Mouse (Mus musculus): ENCODE data around the gene Fut7.

DNA sequence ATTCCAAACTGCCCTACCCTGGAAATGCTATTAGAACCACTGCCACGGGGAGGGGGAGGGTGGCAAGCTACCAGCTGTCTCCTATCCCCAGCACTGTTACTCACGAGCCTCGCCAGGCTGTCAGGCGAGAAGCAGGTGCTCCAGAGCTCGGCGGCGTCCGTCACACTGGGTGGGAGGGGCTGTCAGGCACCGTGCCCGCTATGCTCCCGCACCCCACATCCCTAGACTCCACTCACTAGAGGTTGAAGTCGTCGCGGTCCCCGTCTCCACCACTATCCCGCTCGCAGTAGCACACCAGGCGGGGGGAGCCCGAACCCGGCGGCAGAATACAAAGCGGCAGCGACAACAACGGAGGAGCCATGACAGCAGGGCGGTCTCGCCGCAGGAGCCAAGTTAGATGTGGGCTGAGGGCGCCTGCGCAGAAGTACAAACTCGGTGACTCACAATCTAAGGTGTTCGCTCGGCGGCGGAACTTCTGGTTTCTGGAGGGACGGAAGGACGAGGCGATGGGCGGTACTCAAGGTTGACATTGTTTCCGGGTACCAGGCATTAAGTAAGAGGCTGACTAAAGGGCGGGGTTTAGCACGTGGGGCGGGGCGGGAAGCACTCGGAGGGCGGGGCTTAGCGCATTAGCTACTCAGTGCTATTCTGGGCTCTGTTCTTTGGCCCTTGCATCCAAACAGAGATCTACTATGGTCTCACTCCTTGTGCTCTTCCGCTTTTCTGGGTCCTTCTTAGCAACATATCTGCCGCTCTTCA lies 37.7 kb downstream of the Fut7 start, which contains the start of gene Paxx:
- TF ChIP-seq EP300 (IDR thresholded peaks at IDR 0.05; ENCODE audit: insufficient read depth, low read depth, low read length) (no peak), POLR2A (IDR thresholded peaks at IDR 0.05; ENCODE audit: insufficient read depth, low read length) (no peak), CTCF (IDR thresholded peaks at IDR 0.05; ENCODE audit: low read depth, low read length) (no peak)
